Mouse (Mus musculus): Measurements from ENCODE around the gene Cmtm8.

- no peak for TF ChIP-seq SRF (IDR thresholded peaks at IDR 0.05; ENCODE audit: control insufficient read depth, insufficient read length, low read depth)
- TF ChIP-seq POLR2A (IDR thresholded peaks at IDR 0.05; ENCODE audit: insufficient read length, low read depth) = no peak
- TF ChIP-seq CEBPB (IDR thresholded peaks at IDR 0.05; ENCODE audit: insufficient read depth, poor library complexity, severe bottlenecking) = no peak
- no peak for TF ChIP-seq TCF12 (IDR thresholded peaks at IDR 0.05; ENCODE audit: insufficient read depth, poor library complexity, severe bottlenecking)
- no peak for TF ChIP-seq USF1 (IDR thresholded peaks at IDR 0.05; ENCODE audit: low read depth)
- no peak for TF ChIP-seq TCF3 (IDR thresholded peaks at IDR 0.05; ENCODE audit: insufficient read length, low read depth)
Measured at GRCm38 (mm10) chr9:114793764-114794295, 50.1 kb downstream of the Cmtm8 start.
